Mouse (Mus musculus) right cerebral cortex, adult 2 months (tissue): ENCODE data around the gene Taf12.

ENCODE experiments used
- DNase-seq, 2 experiments: peaks; one replicate each; pipeline ENCODE4 v3.0.0; 2021 to 2022; ENCODE audit warnings: low spot score in 2 of 2

Taf12 gene

GRCm38 (mm10) chr4:132311209-132311608 lies 37.0 kb downstream of the Taf12 start:
- DNase-seq, result no peak

GRCm38 (mm10) chr4:132311801-132312200 lies 37.6 kb downstream of the Taf12 start:
- DNase-seq, result no peak

- no peak for DNase-seq
Measured at GRCm38 (mm10) chr4:132312627-132313026, 38.5 kb downstream of the Taf12 start.

GRCm38 (mm10) chr4:132315711-132316110 lies 41.5 kb downstream of the Taf12 start:
- no peak for DNase-seq

GRCm38 (mm10) chr4:132326481-132326880 lies 52.3 kb downstream of the Taf12 start:
- DNase-seq, result no peak

GRCm38 (mm10) chr4:132328391-132328982 lies 54.3 kb downstream of the Taf12 start:
- no peak for DNase-seq

- DNase-seq, result peak; percentile 75 to 79
Measured at GRCm38 (mm10) chr4:132329115-132329834, 55.1 kb downstream of the Taf12 start, which contains the start of gene Trnau1ap. TSS of gene Trnau1ap (minus strand) at chr4:132329538.

- DNase-seq, result no peak
Measured at GRCm38 (mm10) chr4:132329835-132330354, 55.7 kb downstream of the Taf12 start.

- no peak for DNase-seq
Measured at GRCm38 (mm10) chr4:132331960-132332359, 57.8 kb downstream of the Taf12 start.

- DNase-seq, result no peak
Measured at GRCm38 (mm10) chr4:132332880-132333279, 58.7 kb downstream of the Taf12 start.

GRCm38 (mm10) chr4:132338943-132339342 lies 64.8 kb downstream of the Taf12 start:
- peak; percentile 10 to 18 for DNase-seq

- no peak for DNase-seq
Measured at GRCm38 (mm10) chr4:132341451-132341850, 67.3 kb downstream of the Taf12 start.

GRCm38 (mm10) chr4:132344403-132345134 lies 70.4 kb downstream of the Taf12 start:
- DNase-seq, result peak; percentile 16 to 20
